Mouse (Mus musculus) embryonic fibroblast, embryonic 13.5 days (primary cell): ENCODE results near the gene Chn2.

ENCODE experiments used
- CTCF ChIP-seq: IDR thresholded peaks from 2 replicates; pipeline ENCODE4 v1.5.1; 2011; ENCODE audit warnings: mild to moderate bottlenecking, control low read depth, low read length, moderate library complexity, borderline replicate concordance; ENCODE audit not compliant: insufficient read depth
- POLR2A ChIP-seq: IDR thresholded peaks from 2 replicates; pipeline ENCODE4 v1.6.1; 2011; ENCODE audit warnings: low read depth, mild to moderate bottlenecking, control low read depth, low read length, moderate library complexity

DNA sequence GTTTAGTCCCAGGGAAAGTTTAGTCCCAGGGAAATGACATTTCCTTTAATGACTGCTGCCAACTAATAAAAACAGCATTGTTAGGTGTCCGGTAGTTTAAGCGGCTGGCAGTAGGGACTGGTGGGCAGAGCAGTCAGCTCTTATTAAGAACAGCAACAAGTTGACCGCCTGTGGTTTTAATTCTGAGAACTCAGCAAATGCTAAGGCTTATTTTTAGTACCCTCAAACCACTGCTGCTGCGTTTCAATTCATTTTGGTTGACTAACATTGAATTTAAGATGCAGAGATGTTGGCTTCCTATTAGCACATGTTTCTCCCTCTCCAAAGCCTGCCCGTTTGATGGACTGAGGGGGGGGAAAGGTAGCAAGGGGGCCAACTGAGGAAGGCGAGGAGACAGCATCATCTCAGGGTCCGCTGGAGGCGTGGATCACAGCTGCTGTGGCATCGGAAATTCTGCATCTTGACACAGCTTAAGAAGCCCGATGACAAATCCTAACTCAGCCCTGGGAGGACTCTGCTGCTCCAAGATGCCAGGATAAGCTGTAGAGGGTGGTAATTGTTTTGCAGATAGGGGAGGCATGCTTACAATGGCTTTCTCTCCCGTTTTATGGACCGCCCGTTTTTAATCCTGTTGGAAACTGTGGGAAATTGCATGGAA, 2.2 kb downstream of the Chn2 start:
- TF ChIP-seq POLR2A (no peak), CTCF (no peak)
